Mouse (Mus musculus) spleen, adult 12 weeks (tissue): Measurements from ENCODE around the gene Tnk1.
A peak's percentile ranks its signal among the peaks of the same experiment; 100 is the strongest.
"Not testable (repeated sequence)": the region's sequence is repeated elsewhere in the genome, so short reads cannot be mapped to it uniquely, and the experiment has no call there.

Source experiments
- DNase-seq: peaks from one replicate; pipeline ENCODE4 v3.0.0; 2022; ENCODE audit warnings: low spot score

Gene Tnk1

GRCm38 (mm10) chr11:69878399-69878798 lies 19.9 kb upstream of the Tnk1 start:
- no peak for DNase-seq

GRCm38 (mm10) chr11:69877878-69878277 lies 19.3 kb upstream of the Tnk1 start, which contains the start of gene Tmem95:
Gene Tmem95 (minus strand): TSS chr11:69878018.
- DNase-seq: no peak

DNA sequence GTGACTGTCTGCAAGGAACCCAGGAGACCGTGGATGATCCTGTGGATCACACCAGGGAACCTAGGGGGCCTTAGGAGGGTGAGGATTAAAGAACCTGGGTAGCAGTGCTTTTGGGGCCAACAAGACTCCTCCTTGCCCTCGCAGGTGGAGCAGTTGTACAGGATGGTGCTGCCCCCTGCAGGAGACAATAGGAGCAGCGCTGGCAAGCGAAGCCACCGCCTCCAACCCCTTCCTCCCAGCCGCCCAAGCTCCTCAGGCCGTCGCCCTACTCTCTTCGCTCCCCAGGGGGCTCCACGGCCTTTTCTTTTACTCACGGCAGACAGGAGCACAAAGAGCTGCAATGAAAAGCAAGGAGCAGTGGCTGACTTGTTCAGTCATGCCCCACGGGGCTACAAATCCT lies 18.3 kb upstream of the Tnk1 start:
- DNase-seq: peak; percentile 78

DNA sequence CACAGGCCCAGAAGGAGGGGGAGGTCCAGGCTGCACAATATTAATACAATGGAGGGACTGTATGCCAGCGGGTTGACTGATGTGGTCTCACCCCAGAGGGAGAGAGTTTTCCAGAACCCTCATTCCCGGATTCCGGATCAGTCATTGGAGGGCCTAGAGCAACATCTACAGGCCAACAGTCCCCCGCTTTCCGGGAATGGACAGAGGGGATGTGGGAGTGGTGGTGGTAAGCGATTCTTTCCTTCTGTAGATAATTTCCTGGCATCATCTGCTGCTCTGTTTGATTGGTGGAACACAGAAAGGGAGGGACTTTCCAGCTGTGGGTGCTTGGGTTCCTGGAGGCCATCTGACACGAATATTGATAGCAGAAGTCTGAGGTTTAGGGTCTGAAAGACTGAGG lies 17.7 kb upstream of the Tnk1 start:
- DNase-seq: no peak

GRCm38 (mm10) chr11:69872451-69872850 lies 13.9 kb upstream of the Tnk1 start:
- no peak for DNase-seq

DNA sequence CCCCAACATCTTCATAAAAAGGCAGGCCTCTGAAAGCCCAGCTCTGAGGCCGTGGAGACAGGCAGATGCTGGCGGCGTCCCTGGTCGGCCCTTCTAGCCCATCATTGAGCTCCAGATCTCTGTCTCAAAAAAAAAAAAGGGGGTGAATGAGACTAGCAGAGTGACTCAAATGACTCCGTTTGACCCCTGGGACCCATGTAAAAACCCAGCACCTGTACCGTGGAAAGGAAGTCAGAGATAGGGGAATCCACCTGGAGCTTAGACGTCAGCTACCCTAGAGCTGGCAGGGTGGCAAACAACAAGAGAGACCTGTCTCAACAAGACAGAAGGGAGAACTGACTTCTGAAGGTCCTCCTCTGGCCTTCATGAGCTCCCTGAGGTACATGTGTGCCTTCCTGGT lies 13.3 kb upstream of the Tnk1 start:
- no peak for DNase-seq

GRCm38 (mm10) chr11:69870289-69871069 lies 11.9 kb upstream of the Tnk1 start:
- DNase-seq: no peak

DNA sequence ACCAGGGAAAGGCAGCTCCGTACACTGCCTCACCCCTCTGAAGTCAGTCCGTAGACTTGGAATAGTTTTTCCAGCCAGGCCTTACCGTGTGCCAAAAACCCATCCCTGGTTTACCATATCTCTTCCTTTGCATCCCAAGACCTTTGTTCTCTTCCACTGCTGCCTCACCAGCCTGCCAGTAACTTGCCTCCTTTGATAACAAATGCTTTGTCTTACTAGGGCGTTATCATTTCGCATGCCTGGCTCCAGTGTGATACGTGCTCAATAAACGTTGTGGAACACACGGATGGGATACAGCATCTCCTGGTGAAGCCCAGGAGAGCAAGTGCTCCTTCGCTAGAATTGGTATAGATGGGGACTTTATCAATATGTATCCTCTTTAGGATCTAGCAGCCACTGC lies 8.8 kb upstream of the Tnk1 start:
- no peak for DNase-seq

DNA sequence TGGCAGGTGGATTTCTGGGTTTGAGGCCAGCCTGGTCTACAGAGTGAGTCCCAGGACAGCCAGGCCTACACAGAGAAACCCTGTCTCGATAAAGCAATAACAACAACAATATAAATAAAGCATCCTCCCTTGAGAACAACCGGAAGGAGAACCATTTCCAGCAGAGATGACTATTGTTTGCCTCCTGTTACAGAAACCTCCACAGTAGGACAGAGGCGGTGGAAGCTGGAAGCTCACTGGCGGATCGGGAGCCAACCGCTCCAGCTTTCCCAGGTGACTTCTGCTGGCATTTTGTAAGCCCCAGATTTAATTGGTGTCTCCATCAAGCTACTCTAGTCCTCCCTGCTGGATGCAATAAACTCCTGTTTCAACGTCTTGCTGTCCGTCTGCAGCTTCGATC lies 7.0 kb upstream of the Tnk1 start:
- no peak for DNase-seq

DNA sequence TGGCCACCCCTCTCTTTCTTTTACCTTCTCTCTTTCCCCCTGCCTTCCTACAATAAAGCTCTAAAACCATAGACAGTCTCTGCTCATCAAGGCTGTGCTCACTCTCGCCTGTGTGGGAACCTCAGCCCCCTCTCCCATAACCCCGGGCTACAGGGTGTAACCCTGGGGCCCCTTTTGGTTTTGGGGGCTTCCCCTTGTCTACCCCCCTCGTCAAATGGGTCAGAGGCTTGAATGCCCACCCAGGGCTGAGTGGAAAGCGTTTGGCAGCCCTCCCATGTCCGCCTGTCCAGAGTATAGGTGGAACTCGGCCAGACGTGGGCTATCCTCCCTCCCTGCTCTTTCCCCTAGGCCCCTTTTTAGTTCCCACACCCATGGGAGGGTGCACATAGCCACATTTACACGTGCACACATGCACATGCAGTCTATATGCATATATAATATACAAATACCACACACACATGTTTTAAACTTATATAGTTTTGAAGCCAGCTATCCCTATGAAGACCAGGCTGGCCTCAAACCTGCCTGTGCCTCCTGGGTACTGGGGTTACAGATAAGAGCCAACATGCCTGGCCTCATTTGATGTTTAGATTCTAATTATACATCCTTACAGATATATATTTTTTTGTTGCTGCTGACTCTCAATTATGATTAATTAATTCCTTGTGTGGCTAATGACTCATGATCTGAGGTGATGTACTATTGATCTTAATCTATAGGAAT lies 5.8 kb upstream of the Tnk1 start:
- DNase-seq: no peak

DNA sequence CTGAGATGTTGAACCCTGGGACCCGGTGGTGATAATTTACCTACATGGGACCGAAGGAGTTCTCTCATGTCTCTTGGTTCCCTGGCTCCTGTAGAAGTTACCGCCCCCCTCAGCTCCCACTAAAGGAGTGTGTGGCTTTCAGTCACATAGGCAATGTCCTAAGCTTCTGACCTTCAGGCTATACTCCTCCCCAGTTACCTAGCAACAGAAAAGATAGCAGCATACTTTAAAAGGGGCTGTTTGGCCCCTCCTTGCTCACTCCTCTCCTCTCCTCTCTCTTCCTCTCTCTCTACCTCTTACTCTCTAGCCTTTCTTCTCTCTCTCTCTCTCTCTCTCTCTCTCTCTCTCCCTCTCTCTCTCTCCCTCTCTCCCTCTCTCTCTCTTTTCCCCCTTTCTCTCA lies 5.2 kb upstream of the Tnk1 start:
- not testable (repeated sequence) for DNase-seq

GRCm38 (mm10) chr11:69855347-69855746 lies 3.2 kb downstream of the Tnk1 start:
- no peak for DNase-seq

DNA sequence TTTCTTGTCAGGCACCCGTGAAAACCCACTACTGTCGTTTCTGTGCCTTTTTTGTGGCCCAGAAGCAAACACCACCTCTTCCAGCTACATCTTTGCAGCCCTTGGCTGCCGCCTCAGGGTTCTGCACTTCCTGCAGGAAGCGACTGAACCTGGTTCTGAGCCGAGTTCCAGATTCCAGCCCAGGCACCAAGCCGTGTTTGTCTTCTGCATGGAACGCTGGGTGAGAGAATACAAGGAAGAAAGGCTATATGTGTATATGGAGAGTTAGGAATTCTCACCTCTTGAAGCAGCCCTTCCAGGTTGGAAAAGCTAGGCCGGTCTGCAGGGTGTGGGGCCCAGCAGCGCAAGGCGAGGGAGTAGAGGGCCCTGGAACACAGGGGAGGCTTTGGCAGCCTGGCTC lies 3.9 kb downstream of the Tnk1 start:
- DNase-seq: no peak

DNA sequence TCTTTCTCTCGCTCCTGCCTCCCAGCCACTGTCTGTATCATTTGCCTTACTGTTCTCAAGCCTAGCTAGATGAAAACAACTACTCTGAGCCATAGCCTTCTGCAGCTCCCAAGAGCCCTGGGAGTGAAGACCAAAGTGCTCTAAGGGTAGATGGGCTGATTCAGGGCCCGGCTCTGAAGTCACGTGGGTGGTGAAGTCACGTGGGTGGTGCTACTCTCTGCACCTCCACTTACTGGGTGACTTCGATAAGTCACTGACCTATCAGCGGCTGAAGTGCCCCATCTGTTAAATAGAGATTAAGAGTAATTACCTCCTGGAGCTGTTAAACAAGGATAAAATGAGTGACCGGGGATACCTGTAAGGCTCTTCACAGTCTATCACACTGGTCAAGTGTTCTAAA lies 4.5 kb downstream of the Tnk1 start:
- DNase-seq: peak; percentile 81

GRCm38 (mm10) chr11:69850754-69851153 lies 7.8 kb downstream of the Tnk1 start:
- no peak for DNase-seq

GRCm38 (mm10) chr11:69849884-69850283 lies 8.6 kb downstream of the Tnk1 start:
- no peak for DNase-seq

GRCm38 (mm10) chr11:69849128-69849527 lies 9.4 kb downstream of the Tnk1 start:
- no peak for DNase-seq

GRCm38 (mm10) chr11:69848021-69848420 lies 10.5 kb downstream of the Tnk1 start:
- DNase-seq: no peak

GRCm38 (mm10) chr11:69846738-69847688 lies 11.5 kb downstream of the Tnk1 start:
- DNase-seq: peak; percentile 39

DNA sequence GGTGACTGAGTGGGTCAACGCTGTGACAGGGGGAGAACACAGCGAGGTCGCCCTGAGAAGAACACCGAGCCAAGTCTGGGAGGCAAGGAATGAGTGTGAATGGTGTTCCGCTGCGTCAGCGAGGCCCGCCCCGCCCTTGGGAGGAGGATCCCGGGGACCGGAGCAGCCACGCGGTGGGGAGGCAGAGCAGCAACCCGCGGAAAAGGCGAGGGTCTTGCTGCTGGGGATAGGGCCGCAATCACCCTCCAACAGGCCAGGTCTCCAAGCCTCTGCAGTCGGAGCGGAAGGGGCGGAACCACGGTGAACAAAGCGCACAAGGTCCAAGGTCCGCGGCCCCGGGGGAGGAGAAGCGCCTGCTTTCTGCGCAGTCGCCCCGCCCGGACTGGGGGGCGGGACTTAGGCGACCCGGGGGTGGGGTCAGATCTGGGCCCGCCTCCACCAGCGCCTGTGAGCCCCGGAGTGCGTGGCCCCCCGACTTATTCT lies 12.3 kb downstream of the Tnk1 start, which contains the start of gene Plscr3:
Plscr3 (plus strand) TSS at position 179 of the 483 bp plus-strand sequence.
- DNase-seq: peak; percentile 90

- no peak for DNase-seq
Measured at GRCm38 (mm10) chr11:69838714-69839104, 19.8 kb downstream of the Tnk1 start.
